Mouse (Mus musculus): ENCODE results near the gene Akp3. TPM values are rescaled to one million over a fixed set of nuclear protein-coding genes. Genes with fewer than 3 reads are reported as not detected.

Akp3 gene
- polyA plus RNA-seq (2012; fragmentation: generic; extraction: Trizol) = 0.08 TPM

GRCm38 (mm10) chr1:87124673-87125072, at the start of gene Akp3:
TSS of gene Akp3 (plus strand) at chr1:87124973.
- TF ChIP-seq MYOD1 (IDR thresholded peaks at IDR 0.05; ENCODE audit: control insufficient read depth in 1 of 3, insufficient read length in 2 of 3, low read depth in 2 of 3) (no peak), USF1 (IDR thresholded peaks at IDR 0.05; ENCODE audit: low read depth) (no peak), REST (IDR thresholded peaks at IDR 0.05; ENCODE audit: insufficient read depth, insufficient read length) (no peak), CEBPB (IDR thresholded peaks at IDR 0.05; ENCODE audit: insufficient read depth, poor library complexity, severe bottlenecking) (no peak), MYOG (IDR thresholded peaks at IDR 0.05; ENCODE audit: control insufficient read depth in 1 of 3, insufficient read depth in 1 of 3, insufficient read length in 2 of 3, low read depth in 2 of 3) (no peak), E2F4 (IDR thresholded peaks at IDR 0.05; ENCODE audit: insufficient read depth) (no peak), SRF (IDR thresholded peaks at IDR 0.05; ENCODE audit: control insufficient read depth, insufficient read length, low read depth) (no peak), TCF12 (IDR thresholded peaks at IDR 0.05; ENCODE audit: insufficient read depth, poor library complexity, severe bottlenecking) (no peak), POLR2AphosphoS2 (IDR thresholded peaks at IDR 0.05; ENCODE audit: insufficient read length, low read depth) (no peak), MAX (IDR thresholded peaks at IDR 0.05; ENCODE audit: low read depth) (no peak), POLR2A (IDR thresholded peaks at IDR 0.05; ENCODE audit: insufficient read length, low read depth) (no peak), TCF3 (IDR thresholded peaks at IDR 0.05; ENCODE audit: insufficient read length, low read depth) (no peak)
- H3K4me2 ChIP-seq (ENCODE audit: low read depth) = no peak within 1 kb of the TSS
- H3K4me3 ChIP-seq = no peak within 1 kb of the TSS
- H3K36me3 ChIP-seq (ENCODE audit: control insufficient read depth, insufficient read depth) = no peaks in the 10 kb centered on the region
- no peak within 1 kb of the TSS for H3ac ChIP-seq (ENCODE audit: control insufficient read depth, insufficient read length)
- no peaks in the 10 kb centered on the region for H3K79me2 ChIP-seq (ENCODE audit: control insufficient read depth, insufficient read depth)
- H3K27me3 ChIP-seq (ENCODE audit: control insufficient read depth, insufficient read depth, insufficient read length) = peaks cover 17% of the 10 kb centered on the region

DNA sequence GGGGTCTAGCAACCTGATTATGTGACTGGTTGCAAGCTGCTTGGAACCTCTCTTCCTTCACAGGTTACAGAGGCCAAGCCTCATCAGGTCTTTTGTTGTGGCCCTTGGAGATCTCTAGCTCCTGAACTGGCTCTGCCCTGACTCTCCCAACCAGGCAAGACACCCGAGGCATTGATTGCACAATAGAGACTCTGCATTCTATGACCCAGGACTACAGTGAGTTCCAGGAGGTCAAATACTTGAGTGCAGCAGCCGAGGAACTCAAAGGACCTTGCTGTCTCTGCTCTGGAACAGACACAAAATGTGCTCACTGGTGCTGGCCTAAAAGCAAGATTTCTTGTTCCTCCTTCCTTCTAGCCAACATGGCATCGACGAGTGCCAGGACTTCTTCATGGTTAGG, 38.6 kb upstream of the Akp3 start:
- Histone ChIP-seq H3ac (ENCODE audit: control insufficient read depth, insufficient read length) (no peak overlapping the region), H3K4me3 (no peak overlapping the region), H3K27me3 (ENCODE audit: control insufficient read depth, insufficient read depth, insufficient read length) (no peaks in the 10 kb centered on the region), H3K36me3 (ENCODE audit: control insufficient read depth, insufficient read depth) (no peaks in the 10 kb centered on the region), H3K4me2 (ENCODE audit: low read depth) (no peak overlapping the region), H3K79me2 (ENCODE audit: control insufficient read depth, insufficient read depth) (no peaks in the 10 kb centered on the region)
- TF ChIP-seq POLR2AphosphoS2 (IDR thresholded peaks at IDR 0.05; ENCODE audit: insufficient read length, low read depth) (no peak), REST (IDR thresholded peaks at IDR 0.05; ENCODE audit: insufficient read depth, insufficient read length) (no peak), USF1 (IDR thresholded peaks at IDR 0.05; ENCODE audit: low read depth) (no peak)

- TF ChIP-seq MYOD1 (IDR thresholded peaks at IDR 0.05; ENCODE audit: control insufficient read depth in 1 of 3, insufficient read length in 2 of 3, low read depth in 2 of 3) (no peak), TCF12 (IDR thresholded peaks at IDR 0.05; ENCODE audit: insufficient read depth, poor library complexity, severe bottlenecking) (no peak)
- Histone ChIP-seq H3K4me3 (no peak overlapping the region), H3K79me2 (ENCODE audit: control insufficient read depth, insufficient read depth) (no peaks in the 10 kb centered on the region), H3K36me3 (ENCODE audit: control insufficient read depth, insufficient read depth) (no peaks in the 10 kb centered on the region), H3K4me2 (ENCODE audit: low read depth) (no peak overlapping the region), H3K27me3 (ENCODE audit: control insufficient read depth, insufficient read depth, insufficient read length) (no peaks in the 10 kb centered on the region), H3ac (ENCODE audit: control insufficient read depth, insufficient read length) (no peak overlapping the region)
Measured at GRCm38 (mm10) chr1:87086964-87087363, 37.8 kb upstream of the Akp3 start.

DNA sequence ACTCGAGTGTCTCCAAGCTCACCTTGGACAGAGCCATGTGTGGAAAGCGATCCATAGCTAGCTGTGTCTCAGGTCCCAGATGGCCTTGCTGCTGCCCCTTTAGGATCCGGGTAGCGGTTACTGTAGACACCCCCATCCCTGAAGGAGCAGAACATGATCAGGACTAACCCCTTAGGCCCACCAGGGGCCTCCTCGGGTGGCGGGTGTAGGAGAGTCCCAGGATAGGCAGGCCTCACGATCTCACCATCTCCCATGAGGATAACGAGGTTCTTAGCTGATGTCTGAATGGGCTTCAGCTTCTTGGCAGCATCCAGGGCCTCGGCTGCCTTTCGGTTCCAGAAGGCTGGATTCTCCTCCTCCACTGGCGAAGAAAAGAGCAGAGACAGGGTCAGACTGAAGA, 35.5 kb upstream of the Akp3 start:
- H3K27me3 ChIP-seq (ENCODE audit: control insufficient read depth, insufficient read depth, insufficient read length) = no peaks in the 10 kb centered on the region
- H3K4me2 ChIP-seq (ENCODE audit: low read depth) = no peak overlapping the region
- no peak for TF ChIP-seq MYOG (IDR thresholded peaks at IDR 0.05; ENCODE audit: control insufficient read depth in 1 of 3, insufficient read depth in 1 of 3, insufficient read length in 2 of 3, low read depth in 2 of 3)
- TF ChIP-seq TCF3 (IDR thresholded peaks at IDR 0.05; ENCODE audit: insufficient read length, low read depth) = no peak
- TF ChIP-seq MYOD1 (IDR thresholded peaks at IDR 0.05; ENCODE audit: control insufficient read depth in 1 of 3, insufficient read length in 2 of 3, low read depth in 2 of 3) = no peak
- no peak for TF ChIP-seq USF1 (IDR thresholded peaks at IDR 0.05; ENCODE audit: low read depth)
- TF ChIP-seq E2F4 (IDR thresholded peaks at IDR 0.05; ENCODE audit: insufficient read depth) = no peak
- TF ChIP-seq POLR2AphosphoS2 (IDR thresholded peaks at IDR 0.05; ENCODE audit: insufficient read length, low read depth) = no peak
- no peak for TF ChIP-seq SRF (IDR thresholded peaks at IDR 0.05; ENCODE audit: control insufficient read depth, insufficient read length, low read depth)
- TF ChIP-seq TCF12 (IDR thresholded peaks at IDR 0.05; ENCODE audit: insufficient read depth, poor library complexity, severe bottlenecking) = no peak
- TF ChIP-seq CEBPB (IDR thresholded peaks at IDR 0.05; ENCODE audit: insufficient read depth, poor library complexity, severe bottlenecking) = no peak
- no peak for TF ChIP-seq REST (IDR thresholded peaks at IDR 0.05; ENCODE audit: insufficient read depth, insufficient read length)
- TF ChIP-seq MAX (IDR thresholded peaks at IDR 0.05; ENCODE audit: low read depth) = no peak
- no peak for TF ChIP-seq POLR2A (IDR thresholded peaks at IDR 0.05; ENCODE audit: insufficient read length, low read depth)
- no peak overlapping the region for H3ac ChIP-seq (ENCODE audit: control insufficient read depth, insufficient read length)
- H3K4me3 ChIP-seq = no peak overlapping the region
- H3K79me2 ChIP-seq (ENCODE audit: control insufficient read depth, insufficient read depth) = no peaks in the 10 kb centered on the region
- H3K36me3 ChIP-seq (ENCODE audit: control insufficient read depth, insufficient read depth) = no peaks in the 10 kb centered on the region

- no peaks in the 10 kb centered on the region for H3K27me3 ChIP-seq (ENCODE audit: control insufficient read depth, insufficient read depth, insufficient read length)
- H3K4me3 ChIP-seq = no peak within 1 kb of the TSS
- H3K79me2 ChIP-seq (ENCODE audit: control insufficient read depth, insufficient read depth) = no peaks in the 10 kb centered on the region
- H3K36me3 ChIP-seq (ENCODE audit: control insufficient read depth, insufficient read depth) = no peaks in the 10 kb centered on the region
- no peak within 1 kb of the TSS for H3K4me2 ChIP-seq (ENCODE audit: low read depth)
- TF ChIP-seq E2F4 (IDR thresholded peaks at IDR 0.05; ENCODE audit: insufficient read depth) = no peak
- TF ChIP-seq SRF (IDR thresholded peaks at IDR 0.05; ENCODE audit: control insufficient read depth, insufficient read length, low read depth) = no peak
- no peak within 1 kb of the TSS for H3ac ChIP-seq (ENCODE audit: control insufficient read depth, insufficient read length)
Measured at GRCm38 (mm10) chr1:87089828-87090227, 34.9 kb upstream of the Akp3 start, which contains the start of gene Alppl2. TSS of gene Alppl2 (minus strand) at chr1:87089928.

Data from myocyte (in vitro differentiated cells).